Mouse (Mus musculus) liver, adult 2 months (tissue): ENCODE results near the gene Pde4d. TPM values are rescaled to one million over a fixed set of nuclear protein-coding genes. Genes with fewer than 3 reads are reported as not detected.

ENCODE experiments used
- DNase-seq: peaks from one replicate; pipeline ENCODE4 v3.0.0-alpha.2; 2011; ENCODE audit warnings: low read depth, low spot score; ENCODE audit errors: extremely low read depth
- H3K27ac ChIP-seq: fragments of 200-500 bp; replicated peaks from 2 replicates; pipeline ENCODE4 v1.5.1; 2012; ENCODE audit warnings: low read depth, mild to moderate bottlenecking, control low read depth, inconsistent platforms, low read length; ENCODE audit not compliant: insufficient read depth
- H3K27me3 ChIP-seq: fragments of 200-500 bp; 2 replicates; pipeline ENCODE4 v1.6.1; 2012; ENCODE audit warnings: mild to moderate bottlenecking, moderate library complexity, low read length, inconsistent platforms; ENCODE audit not compliant: control insufficient read depth, insufficient read depth
- H3K36me3 ChIP-seq: fragments of 200-500 bp; 2 replicates; pipeline ENCODE4 v1.6.1; 2012; ENCODE audit warnings: low read length, inconsistent platforms; ENCODE audit not compliant: control insufficient read depth, insufficient read depth
- H3K4me1 ChIP-seq: fragments of 200-500 bp; 2 replicates; pipeline ENCODE4 v1.6.1; 2011; ENCODE audit warnings: low read length; ENCODE audit not compliant: control insufficient read depth, insufficient read depth
- H3K4me3 ChIP-seq: fragments of 200-500 bp; 2 replicates; pipeline ENCODE4 v1.5.1; 2011; ENCODE audit warnings: low read depth, mild to moderate bottlenecking, control low read depth, low read length, moderate library complexity; ENCODE audit not compliant: insufficient read depth
- H3K79me2 ChIP-seq: fragments of 200-500 bp; 2 replicates; pipeline ENCODE4 v1.6.1; 2012; ENCODE audit warnings: inconsistent platforms, mild to moderate bottlenecking, low read length, moderate library complexity; ENCODE audit not compliant: control insufficient read depth, insufficient read depth
- H3K9ac ChIP-seq: fragments of 200-500 bp; 2 replicates; pipeline ENCODE4 v1.6.1; 2012; ENCODE audit warnings: low read depth, mild to moderate bottlenecking, control low read depth, inconsistent platforms, low read length
- CTCF ChIP-seq: fragments of 200-500 bp; IDR thresholded peaks from 2 replicates; pipeline ENCODE4 v1.5.1; 2011; ENCODE audit warnings: low read depth, low read length, control low read depth
- POLR2A ChIP-seq: fragments of 200-500 bp; IDR thresholded peaks from 2 replicates; pipeline ENCODE4 v1.6.1; 2011; ENCODE audit warnings: low read length, control low read depth; ENCODE audit not compliant: insufficient read depth; ENCODE audit errors: extremely low read depth
- WGBS: fragments of 180-500 bp; shearing (Covaris S2); methylation state at CpG from one replicate; pipeline ENCODE4 v1.1.7; 2018; 5-methylcytosine and 5-hydroxymethylcytosine counted together
- polyA plus RNA-seq: library from polyadenylated mRNA; depleted of rRNA; stranded (reverse); fragments of >200 nt; gene quantifications from 2 replicates; pipeline ENCODE4 v1.2.3, GENCODE M21; 2012
- total RNA-seq: library from RNA; depleted of rRNA; stranded (reverse); fragments of >200 nt; gene quantifications from 2 replicates; pipeline ENCODE4 v1.2.3, GENCODE M21; 2014

Gene Pde4d
- total and polyA plus RNA-seq, 2 experiments, result 2.3 to 13.6 TPM

DNA sequence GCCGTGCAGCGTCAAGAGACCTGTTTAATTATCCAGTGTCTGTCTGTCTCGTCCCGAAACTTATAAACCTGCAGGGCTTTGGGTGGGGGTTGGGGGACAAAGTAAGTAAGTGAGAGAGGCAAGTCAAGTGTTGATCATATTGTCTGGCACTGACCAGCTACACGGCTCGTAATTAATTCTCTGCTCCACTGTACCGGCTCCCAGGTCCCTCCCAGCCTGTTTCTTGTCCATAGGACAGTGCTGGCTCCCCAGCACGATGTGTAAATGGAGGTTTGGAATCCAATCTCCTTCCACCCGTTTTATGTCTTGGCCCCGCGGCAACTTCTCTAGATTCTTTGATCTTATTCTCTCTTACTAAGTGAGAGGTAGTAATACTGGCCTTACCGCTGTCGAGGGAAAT is 975.8 kb downstream of the Pde4d start:
- TF ChIP-seq POLR2A, result no peak
- TF ChIP-seq CTCF, result no peak
- no peaks in the 10 kb centered on the region for H3K79me2 ChIP-seq
- H3K27ac ChIP-seq, result no peak overlapping the region
- no peaks in the 10 kb centered on the region for H3K36me3 ChIP-seq
- whole genome bisulfite sequencing, result 86% methylated on average over 13 of the region's 13 CpGs
- H3K4me3 ChIP-seq, result no peak overlapping the region
- DNase-seq, result no peak
- H3K4me1 ChIP-seq, result peaks cover 3% of the 10 kb centered on the region
- no peak overlapping the region for H3K9ac ChIP-seq
- no peaks in the 10 kb centered on the region for H3K27me3 ChIP-seq

- DNase-seq, result no peak
- Histone ChIP-seq H3K4me3 (no peak overlapping the region), H3K27me3 (no peaks in the 10 kb centered on the region), H3K36me3 (no peaks in the 10 kb centered on the region), H3K79me2 (no peaks in the 10 kb centered on the region), H3K9ac (no peak overlapping the region), H3K27ac (no peak overlapping the region), H3K4me1 (peaks cover 3% of the 10 kb centered on the region)
- TF ChIP-seq CTCF (no peak), POLR2A (no peak)
- WGBS, result 92% methylated on average over 5 of the region's 5 CpGs
These were observed 976.3 kb downstream of the Pde4d start for GRCm38 (mm10) chr13:109426058-109426457.

DNA sequence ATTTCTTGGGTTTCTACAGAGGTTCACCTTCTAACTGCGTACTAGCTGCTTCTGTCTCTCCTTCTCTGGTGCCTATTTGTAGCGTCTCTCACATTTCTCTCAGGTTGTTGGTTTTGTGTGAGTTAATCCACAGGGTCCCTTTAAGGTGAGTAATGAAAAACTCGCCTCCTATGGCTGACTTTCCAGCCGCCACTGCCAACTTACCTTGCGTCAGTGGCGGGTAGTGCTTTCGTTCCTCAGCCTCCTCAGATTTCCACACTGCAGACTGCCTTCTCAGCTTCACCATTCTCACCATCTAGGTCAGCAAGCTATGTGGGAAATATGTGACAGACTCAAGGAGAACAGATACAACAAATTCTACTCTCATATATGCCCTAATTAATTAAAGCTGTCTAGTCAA is 977.8 kb downstream of the Pde4d start:
- 75% methylated on average over 7 of the region's 7 CpGs for WGBS
- Histone ChIP-seq H3K36me3 (no peaks in the 10 kb centered on the region), H3K27me3 (no peaks in the 10 kb centered on the region), H3K9ac (no peak overlapping the region), H3K27ac (no peak overlapping the region), H3K4me3 (no peak overlapping the region), H3K79me2 (no peaks in the 10 kb centered on the region), H3K4me1 (peaks cover 3% of the 10 kb centered on the region)
- TF ChIP-seq POLR2A (no peak), CTCF (no peak)
- no peak for DNase-seq

DNA sequence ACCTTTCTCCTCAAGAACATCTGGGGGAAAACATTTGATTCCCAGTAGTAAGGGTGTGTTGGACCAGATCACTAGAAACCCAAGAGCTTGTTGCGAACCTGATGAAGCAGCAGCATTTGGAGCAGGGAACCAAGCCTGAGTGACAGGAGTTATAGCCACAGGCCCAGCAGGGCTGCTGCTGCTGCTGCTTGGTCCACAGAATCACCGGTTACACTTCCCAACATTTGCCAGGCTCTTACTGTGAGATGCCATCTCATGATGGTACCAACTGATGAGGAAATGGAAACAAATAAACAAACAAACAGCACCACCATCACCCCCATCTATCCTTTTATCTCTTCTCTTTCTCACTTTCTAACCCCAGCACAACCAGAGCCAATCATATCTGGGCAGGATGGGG is 979.8 kb downstream of the Pde4d start:
- 97% methylated on average over 2 of the region's 2 CpGs for WGBS
- H3K27ac ChIP-seq, result no peak overlapping the region
- TF ChIP-seq POLR2A (no peak), CTCF (no peak)
- no peaks in the 10 kb centered on the region for H3K79me2 ChIP-seq
- H3K36me3 ChIP-seq, result no peaks in the 10 kb centered on the region
- H3K4me1 ChIP-seq, result peaks cover 2% of the 10 kb centered on the region
- H3K27me3 ChIP-seq, result no peaks in the 10 kb centered on the region
- H3K4me3 ChIP-seq, result no peak overlapping the region
- no peak overlapping the region for H3K9ac ChIP-seq
- no peak for DNase-seq

GRCm38 (mm10) chr13:109437231-109437776 is 987.6 kb downstream of the Pde4d start:
- Histone ChIP-seq H3K36me3 (no peaks in the 10 kb centered on the region), H3K27ac (no peak overlapping the region), H3K9ac (no peak overlapping the region), H3K79me2 (no peaks in the 10 kb centered on the region), H3K4me3 (no peak overlapping the region), H3K4me1 (no peaks in the 10 kb centered on the region), H3K27me3 (no peaks in the 10 kb centered on the region)
- no peak for DNase-seq
- TF ChIP-seq POLR2A (no peak), CTCF (no peak)
- WGBS, result 80% methylated on average over 4 of the region's 4 CpGs

GRCm38 (mm10) chr13:109439436-109440161 is 989.9 kb downstream of the Pde4d start:
- no peak for TF ChIP-seq CTCF
- 51% methylated on average over 5 of the region's 5 CpGs for WGBS
- Histone ChIP-seq H3K4me1 (no peaks in the 10 kb centered on the region), H3K79me2 (no peaks in the 10 kb centered on the region), H3K36me3 (no peaks in the 10 kb centered on the region), H3K27me3 (no peaks in the 10 kb centered on the region), H3K9ac (no peak overlapping the region), H3K27ac (no peak overlapping the region), H3K4me3 (no peak overlapping the region)
- peak; percentile 7 for DNase-seq
